Mouse (Mus musculus) yolk sac, embryonic 10.5 days (tissue): ENCODE results near the gene Mast3.

Experiments
- DNase-seq: peaks from one replicate; pipeline ENCODE4 v3.0.0-alpha.2; 2017; ENCODE audit warnings: low spot score

The Mast3 gene

GRCm38 (mm10) chr8:70804481-70805206, at the start of gene Mast3:
Gene Mast3, minus strand, starts transcription at chr8:70805054.
- peak; percentile 85 for DNase-seq

DNA sequence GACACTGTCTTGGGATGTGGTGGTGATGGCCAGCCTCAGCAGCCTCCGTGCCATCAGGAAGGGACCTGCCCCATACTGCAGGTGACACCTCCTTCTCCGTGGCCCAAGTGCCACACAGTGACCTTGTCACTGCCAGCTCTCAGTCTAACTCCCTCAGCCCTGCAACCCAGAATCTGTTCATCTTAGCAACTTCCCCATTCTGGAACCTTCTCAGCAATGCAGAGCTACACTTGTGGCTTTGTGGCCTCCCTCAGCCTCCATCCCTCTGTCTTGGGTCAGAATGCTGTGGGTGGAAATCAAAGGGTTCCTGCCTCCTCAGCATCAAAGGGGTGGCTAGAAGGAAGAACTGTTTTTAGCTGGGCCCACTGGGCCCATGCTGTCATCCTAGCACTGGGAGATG, 49.0 kb upstream of the Mast3 start:
- DNase-seq = no peak

- DNase-seq = no peak
Observed at GRCm38 (mm10) chr8:70852595-70853231, 47.9 kb upstream of the Mast3 start.

GRCm38 (mm10) chr8:70851837-70852236, 47.0 kb upstream of the Mast3 start:
- no peak for DNase-seq

DNA sequence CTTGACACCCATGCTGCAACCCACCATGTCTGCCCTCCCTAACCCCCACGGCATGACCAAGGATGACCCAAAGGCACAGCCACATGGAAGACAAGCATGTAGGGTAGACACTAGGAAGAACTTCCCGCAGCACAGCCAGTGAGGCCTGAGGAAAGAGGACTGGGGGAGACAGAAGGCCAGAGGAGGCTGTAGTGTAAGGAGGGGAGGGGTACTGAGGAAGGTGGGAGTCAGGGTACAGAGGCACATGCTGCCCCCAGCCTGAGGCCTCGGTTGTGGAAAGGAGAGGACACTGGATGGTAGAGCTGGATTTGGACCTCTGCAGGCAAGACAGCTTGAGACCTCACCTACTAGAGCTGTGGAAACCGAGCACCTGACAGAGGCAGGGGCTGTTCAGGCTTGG, 46.1 kb upstream of the Mast3 start:
- DNase-seq = no peak

DNA sequence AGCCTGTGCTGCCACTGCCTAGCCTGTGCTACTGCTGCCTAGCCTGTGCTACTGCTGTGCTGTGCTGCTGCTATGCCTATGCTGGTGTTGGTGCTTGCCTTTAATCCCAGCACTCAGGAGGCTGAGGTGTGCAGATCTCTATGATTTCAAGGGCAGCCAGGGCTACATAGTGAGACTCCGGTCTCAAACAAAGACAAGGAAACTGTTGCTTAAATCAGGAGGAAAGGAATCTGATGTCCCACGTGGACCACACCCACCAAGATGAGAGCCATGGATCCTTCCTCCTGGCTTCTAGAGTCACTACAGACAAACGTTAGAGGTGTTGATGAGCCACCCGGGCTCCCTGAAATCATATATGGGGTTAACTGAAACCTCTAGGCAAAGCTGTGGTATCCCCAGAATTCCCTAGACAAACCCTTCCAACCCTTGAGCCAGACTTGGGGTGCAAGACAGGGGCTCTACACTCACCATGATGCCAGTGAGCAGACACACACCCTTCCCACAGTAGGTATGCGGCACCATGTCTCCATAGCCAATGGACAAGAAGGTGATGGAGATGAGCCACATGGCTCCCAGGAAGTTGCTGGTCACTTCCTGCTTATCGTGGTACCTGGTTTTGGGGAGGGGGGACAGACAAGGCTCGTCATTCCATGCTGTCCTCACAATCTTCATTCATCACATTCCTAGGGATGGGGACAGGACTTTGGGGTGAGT, 45.4 kb upstream of the Mast3 start:
- DNase-seq = no peak

GRCm38 (mm10) chr8:70849333-70849990, 44.6 kb upstream of the Mast3 start:
- no peak for DNase-seq

DNA sequence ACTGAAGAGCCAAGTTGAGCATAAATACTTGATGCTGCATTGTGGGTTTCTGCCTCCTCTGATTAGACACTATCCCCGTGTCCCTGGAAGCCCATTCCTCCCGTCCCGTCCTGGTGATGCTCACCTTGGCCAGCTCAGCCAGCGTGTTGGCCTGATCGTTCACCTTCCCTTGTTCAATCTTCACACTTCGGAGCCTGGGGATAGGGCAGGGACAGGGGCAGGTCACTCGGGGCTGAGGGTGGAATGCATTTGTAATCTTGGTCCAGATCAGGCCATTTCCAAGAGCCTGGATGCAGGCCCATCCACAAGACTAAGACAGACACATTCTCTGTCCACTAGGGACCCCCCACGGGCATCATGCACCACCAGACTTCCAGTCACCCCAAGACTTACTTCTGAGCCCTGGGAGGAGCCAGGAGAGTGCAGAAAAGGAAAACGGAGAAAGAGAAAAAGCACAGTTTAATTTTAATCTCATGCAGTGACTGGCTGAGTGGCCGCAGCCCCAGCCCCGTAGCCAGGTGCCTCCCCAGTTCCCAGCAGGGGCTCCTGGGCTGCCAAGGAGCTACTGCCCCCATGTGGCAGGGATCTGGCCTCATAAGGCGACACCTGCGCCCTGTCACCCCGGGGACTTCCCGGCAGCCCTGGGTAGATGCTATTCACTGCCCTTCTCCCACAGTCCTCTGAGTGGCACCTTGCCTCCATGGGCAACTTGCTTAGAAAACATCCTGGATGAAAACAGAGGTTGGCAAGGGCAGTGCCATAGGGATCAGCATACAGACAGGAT, 41.7 kb upstream of the Mast3 start:
- DNase-seq = no peak

DNA sequence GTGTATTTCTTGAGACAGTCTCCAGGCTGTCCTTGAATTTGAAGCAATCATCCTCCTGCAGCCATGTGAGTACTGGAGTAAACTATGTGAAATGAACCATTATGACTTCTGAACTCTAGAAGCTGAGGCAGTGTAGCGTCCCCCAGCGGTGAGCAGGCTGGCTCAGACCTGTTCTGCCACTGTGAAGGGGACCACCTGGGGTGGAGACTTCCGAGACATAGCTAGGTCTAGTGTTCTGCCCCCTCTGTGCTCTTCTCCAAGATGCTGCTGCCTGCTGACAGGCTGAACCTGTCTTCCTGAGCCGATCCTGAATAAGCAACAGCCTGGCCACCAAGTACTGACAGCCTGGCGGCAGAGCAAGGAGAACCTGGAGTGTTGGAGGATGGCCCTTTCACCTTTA, 40.3 kb upstream of the Mast3 start:
- no peak for DNase-seq

DNA sequence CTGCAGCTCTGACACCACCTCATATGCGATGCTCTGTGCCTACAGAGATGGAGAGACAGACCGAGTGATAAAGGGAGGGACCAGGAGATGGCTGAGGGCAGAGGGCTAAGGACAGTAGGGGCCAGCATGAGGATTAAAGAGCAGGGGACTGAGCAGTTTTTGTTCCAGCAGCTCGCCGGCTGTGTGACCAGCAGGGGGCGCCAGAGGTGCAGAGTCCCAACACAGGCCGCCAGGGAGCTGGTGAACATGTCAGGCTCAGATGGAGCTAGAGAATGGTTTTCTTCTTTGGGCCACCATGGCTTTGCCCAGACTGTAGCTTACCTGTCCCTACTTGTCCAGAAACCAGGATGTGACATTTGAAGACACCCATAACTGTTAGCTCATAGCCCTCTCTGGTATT, 39.7 kb upstream of the Mast3 start:
- DNase-seq = peak; percentile 80

DNA sequence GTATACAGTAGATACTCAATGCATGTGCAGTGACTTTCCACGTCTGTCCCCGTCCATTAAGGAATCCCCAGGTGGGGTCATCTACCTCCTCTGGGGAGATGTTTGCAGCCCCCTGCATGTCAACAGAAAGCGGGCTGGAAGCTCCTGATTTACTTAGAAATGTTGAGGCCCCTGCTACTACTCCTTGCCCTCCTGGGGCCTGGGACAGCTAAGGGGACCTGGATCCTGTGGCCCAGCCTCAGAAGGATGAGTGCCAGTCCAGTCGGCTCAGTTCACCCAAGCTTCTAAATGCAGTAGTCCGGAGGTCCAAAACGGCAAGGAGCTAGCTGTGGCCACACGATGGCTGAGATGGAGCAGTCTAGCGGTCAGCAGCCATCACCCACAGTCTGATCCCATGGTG, 39.1 kb upstream of the Mast3 start:
- DNase-seq = no peak

DNA sequence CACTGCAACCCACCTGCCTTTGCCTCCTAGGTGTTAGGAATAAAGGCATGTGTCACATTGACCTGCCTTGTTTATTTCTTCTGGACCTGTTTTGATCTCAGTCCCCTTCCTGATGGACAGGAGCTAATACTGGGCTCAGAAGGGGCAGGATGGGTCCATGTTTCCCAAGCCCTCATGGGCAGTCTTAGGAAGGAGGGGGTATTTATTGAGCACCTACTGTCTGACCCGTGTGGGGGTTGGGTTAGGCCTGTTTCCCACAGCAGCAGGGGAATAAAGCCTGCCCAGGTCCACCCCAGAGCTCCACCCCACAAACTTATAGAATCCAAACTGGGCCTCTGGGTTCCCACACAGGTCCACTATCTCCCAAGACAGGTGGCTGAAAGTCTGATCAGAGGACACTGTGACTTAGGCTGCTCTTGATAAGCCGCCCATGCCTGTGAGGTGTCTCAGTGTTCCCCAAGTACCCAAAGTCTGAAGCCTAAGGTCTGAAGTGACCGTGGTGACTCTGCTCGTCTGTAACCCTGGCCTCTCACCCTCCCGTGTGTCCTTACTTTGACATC, 38.4 kb upstream of the Mast3 start:
- no peak for DNase-seq

DNA sequence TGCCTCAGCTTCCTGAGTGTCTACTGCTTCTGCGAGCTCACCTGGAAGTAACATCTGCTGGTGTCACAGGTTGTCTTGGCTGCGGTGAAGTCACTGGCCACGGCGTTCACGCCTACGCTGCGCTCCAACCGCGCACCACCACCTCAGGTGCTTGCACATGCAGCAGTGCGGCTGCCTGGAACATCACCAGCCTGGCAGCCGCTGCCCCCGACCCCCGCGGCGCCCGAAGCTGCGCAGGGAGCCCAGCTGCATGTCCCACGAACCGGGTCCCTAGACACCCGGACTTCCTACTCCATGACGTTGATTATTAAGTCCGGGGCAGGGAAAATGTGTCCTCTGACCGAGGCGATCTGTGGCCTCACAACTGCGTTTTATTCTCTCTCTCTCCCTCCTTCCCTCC, 37.6 kb upstream of the Mast3 start:
- DNase-seq = no peak

GRCm38 (mm10) chr8:70841147-70842072, 36.6 kb upstream of the Mast3 start:
- DNase-seq = peak; percentile 86

- DNase-seq = no peak
Observed at GRCm38 (mm10) chr8:70840590-70840989, 35.7 kb upstream of the Mast3 start.

DNA sequence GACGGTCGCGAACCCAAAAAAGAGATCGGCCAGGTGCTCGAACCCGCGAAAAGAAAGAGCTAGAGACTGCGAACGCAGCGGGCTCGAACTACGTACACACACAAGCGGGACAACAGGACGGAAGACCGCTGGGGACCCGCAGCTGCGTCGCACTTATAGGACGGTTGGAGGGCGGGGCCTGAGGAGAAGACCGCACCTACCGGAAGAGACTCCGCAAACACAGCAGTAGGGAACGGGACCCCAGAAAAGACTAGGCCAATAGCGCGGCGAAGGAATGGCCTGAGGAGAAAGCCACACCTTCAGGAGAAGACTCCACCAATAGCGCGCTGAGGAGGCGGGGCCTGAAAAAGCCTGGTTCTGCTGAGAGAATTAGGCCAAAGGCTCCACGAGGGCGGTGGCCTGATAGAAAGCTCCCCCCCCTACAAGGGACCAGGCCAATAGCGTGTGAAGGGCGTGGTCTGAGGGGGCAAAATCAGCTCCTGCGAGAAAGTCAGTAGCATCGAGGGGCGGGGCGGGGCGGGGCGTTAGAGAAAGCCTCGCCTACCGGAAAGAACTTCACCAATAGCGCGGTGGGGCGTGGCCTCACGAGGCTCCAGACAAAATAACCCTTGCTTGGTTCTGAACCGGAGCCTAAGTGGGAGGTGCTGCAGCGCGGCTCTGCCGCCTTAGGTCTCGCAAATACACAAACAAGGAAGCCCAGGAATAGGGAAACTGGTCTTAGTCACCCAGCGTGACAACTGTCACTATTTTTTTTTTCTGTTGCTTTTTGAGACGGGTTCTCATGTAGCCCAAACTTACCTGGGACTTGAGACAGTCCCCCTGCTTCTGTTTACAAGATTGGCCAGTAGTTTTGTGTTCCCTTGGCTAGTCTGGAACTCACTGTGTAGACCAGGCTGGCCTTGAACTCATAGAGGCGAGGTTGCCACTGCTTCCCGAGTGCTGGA, 34.8 kb upstream of the Mast3 start, which contains the start of gene Arrdc2:
Gene Arrdc2, minus strand, starts transcription at position 313 of the 944 bp plus-strand sequence.
- DNase-seq = peak; percentile 100

DNA sequence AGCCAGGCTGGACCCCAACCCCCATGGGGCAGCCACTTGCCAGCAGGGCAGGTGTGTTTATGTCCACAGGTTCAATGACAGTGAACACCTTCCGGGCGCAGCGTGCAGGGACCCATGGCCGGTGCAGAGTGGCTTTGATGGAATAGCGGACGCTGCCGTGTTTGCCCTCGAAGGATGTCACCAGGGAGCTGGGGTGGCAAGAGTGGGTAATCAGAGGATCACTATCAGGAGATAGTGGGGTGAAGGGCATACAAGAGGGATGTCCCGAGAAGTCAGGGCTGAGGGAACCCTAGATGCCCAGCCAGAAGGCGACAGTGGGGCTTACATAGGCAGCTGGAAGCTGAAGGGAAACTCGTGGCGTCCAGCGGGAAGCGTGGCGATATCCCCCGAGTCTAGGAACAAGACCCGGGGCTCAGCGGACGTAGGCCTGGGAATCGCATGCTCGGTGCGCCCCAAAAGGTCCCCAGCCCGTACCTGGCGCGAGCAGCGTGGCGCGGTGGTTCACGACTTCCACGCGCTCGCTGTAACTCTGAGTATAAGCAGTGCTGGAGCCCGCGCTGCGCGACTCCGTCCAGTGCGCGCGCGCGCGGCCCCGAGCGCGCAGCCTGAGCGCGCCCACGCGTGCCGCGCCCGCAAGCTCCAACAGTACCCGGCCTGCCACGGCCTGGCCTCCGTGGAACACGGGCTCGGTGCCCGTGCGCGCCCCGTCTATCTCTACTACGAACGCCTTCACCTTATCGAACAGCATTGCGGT, 34.0 kb upstream of the Mast3 start:
- no peak for DNase-seq

GRCm38 (mm10) chr8:70836666-70837065, 31.8 kb upstream of the Mast3 start:
- DNase-seq = no peak
